Mouse (Mus musculus): Measurements from ENCODE around the gene Slc16a9. TPM values are rescaled to one million over a fixed set of nuclear protein-coding genes. Genes with fewer than 3 reads are reported as not detected.

The Slc16a9 gene
- polyA plus RNA-seq, 1 experiment: 3.7 TPM

DNA sequence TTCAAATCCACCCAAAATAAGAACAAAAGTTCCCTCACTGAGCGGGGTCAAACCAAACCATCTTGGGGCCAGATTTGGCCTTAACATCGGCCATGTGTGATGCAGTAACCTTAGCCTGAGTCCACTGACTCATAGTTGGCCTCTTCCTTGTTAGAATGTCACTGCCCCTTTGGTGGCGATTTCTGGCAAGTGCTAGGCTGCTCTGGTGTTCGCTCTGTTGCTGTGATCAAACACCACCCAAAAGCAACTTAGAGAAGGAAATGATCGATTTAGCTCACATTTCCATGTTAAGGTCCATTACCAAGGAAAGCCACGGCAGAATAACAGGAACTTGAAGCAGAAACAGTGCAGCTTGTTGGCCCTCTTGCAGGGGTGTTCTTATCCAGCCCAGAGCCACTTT lies 5.9 kb downstream of the Slc16a9 start:
- Histone ChIP-seq H3K27ac (ENCODE audit: insufficient read depth, low read length) (no peak overlapping the region), H3K4me3 (replicated peaks; ENCODE audit: insufficient read depth, low read depth, low read length) (no peak overlapping the region), H3K4me1 (ENCODE audit: control insufficient read depth, insufficient read depth, low read length) (peaks cover 2% of the 10 kb centered on the region; the same call in 1 of the 2 replicates), H3K27me3 (ENCODE audit: control insufficient read depth, insufficient read depth, low read length) (no peaks in the 10 kb centered on the region)
- no peak for TF ChIP-seq POLR2A (IDR thresholded peaks at IDR 0.05; ENCODE audit: borderline replicate concordance, insufficient read depth, low read length)
- no peak for TF ChIP-seq CTCF (IDR thresholded peaks at IDR 0.05; ENCODE audit: borderline replicate concordance, insufficient read depth, low read depth, low read length)
- WGBS: 88% methylated on average over 6 of the region's 6 CpGs
- DNase-seq: no peak

DNA sequence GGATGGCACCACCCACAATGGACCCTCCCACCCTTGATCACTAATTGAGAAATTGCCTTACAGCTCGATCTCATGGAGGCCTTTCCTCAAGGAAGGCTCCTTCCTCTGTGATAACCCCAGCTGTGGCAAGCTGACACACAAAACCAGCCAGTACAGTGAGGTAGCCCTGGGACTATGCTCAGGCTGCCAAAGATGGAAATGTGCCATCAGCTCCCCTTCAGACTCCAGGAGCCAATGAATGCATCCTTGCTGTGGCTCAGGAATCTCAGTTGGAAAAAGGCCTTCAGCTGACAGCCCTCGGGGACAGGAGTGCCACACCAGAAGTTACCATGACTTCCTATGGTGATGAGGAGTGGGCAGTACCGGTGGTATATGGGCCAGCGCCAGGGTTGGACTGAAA lies 9.8 kb downstream of the Slc16a9 start:
- Histone ChIP-seq H3K27ac (ENCODE audit: insufficient read depth, low read length) (no peak overlapping the region), H3K4me3 (replicated peaks; ENCODE audit: insufficient read depth, low read depth, low read length) (no peak overlapping the region), H3K27me3 (ENCODE audit: control insufficient read depth, insufficient read depth, low read length) (no peaks in the 10 kb centered on the region), H3K4me1 (ENCODE audit: control insufficient read depth, insufficient read depth, low read length) (peaks cover 2% of the 10 kb centered on the region; the same call in 1 of the 2 replicates)
- no peak for TF ChIP-seq CTCF (IDR thresholded peaks at IDR 0.05; ENCODE audit: borderline replicate concordance, insufficient read depth, low read depth, low read length)
- TF ChIP-seq POLR2A (IDR thresholded peaks at IDR 0.05; ENCODE audit: borderline replicate concordance, insufficient read depth, low read length): no peak
- DNase-seq: peak in 1 of 2 experiments; percentile 29
- WGBS: 23% methylated on average over 4 of the region's 4 CpGs

GRCm38 (mm10) chr10:70255601-70256210 lies 10.8 kb downstream of the Slc16a9 start:
- no peak overlapping the region for H3K4me3 ChIP-seq (replicated peaks; ENCODE audit: insufficient read depth, low read depth, low read length)
- TF ChIP-seq CTCF (IDR thresholded peaks at IDR 0.05; ENCODE audit: borderline replicate concordance, insufficient read depth, low read depth, low read length) (no peak), POLR2A (IDR thresholded peaks at IDR 0.05; ENCODE audit: borderline replicate concordance, insufficient read depth, low read length) (no peak)
- DNase-seq: no peak
- whole genome bisulfite sequencing: 90% methylated on average over 15 of the region's 15 CpGs
- no peaks in the 10 kb centered on the region for H3K27me3 ChIP-seq (ENCODE audit: control insufficient read depth, insufficient read depth, low read length)
- peaks cover 2% of the 10 kb centered on the region; the same call in 1 of the 2 replicates for H3K4me1 ChIP-seq (ENCODE audit: control insufficient read depth, insufficient read depth, low read length)
- H3K27ac ChIP-seq (ENCODE audit: insufficient read depth, low read length): no peak overlapping the region

- TF ChIP-seq POLR2A (IDR thresholded peaks at IDR 0.05; ENCODE audit: borderline replicate concordance, insufficient read depth, low read length) (no peak), CTCF (IDR thresholded peaks at IDR 0.05; ENCODE audit: borderline replicate concordance, insufficient read depth, low read depth, low read length) (no peak)
- H3K4me1 ChIP-seq (ENCODE audit: control insufficient read depth, insufficient read depth, low read length): peaks cover 2% of the 10 kb centered on the region; the same call in 1 of the 2 replicates
- H3K4me3 ChIP-seq (replicated peaks; ENCODE audit: insufficient read depth, low read depth, low read length): no peak overlapping the region
- no peak overlapping the region for H3K27ac ChIP-seq (ENCODE audit: insufficient read depth, low read length)
- no peak for DNase-seq
- WGBS: 92% methylated on average over 4 of the region's 4 CpGs
- no peaks in the 10 kb centered on the region for H3K27me3 ChIP-seq (ENCODE audit: control insufficient read depth, insufficient read depth, low read length)
Measured at GRCm38 (mm10) chr10:70257029-70257428, 12.1 kb downstream of the Slc16a9 start.

GRCm38 (mm10) chr10:70260904-70261303 lies 16.0 kb downstream of the Slc16a9 start:
- 72% methylated on average over 4 of the region's 4 CpGs for WGBS
- H3K4me3 ChIP-seq (replicated peaks; ENCODE audit: insufficient read depth, low read depth, low read length): no peak overlapping the region
- H3K4me1 ChIP-seq (ENCODE audit: control insufficient read depth, insufficient read depth, low read length): no peaks in the 10 kb centered on the region
- TF ChIP-seq CTCF (IDR thresholded peaks at IDR 0.05; ENCODE audit: borderline replicate concordance, insufficient read depth, low read depth, low read length) (no peak), POLR2A (IDR thresholded peaks at IDR 0.05; ENCODE audit: borderline replicate concordance, insufficient read depth, low read length) (no peak)
- DNase-seq: no peak
- H3K27me3 ChIP-seq (ENCODE audit: control insufficient read depth, insufficient read depth, low read length): no peaks in the 10 kb centered on the region
- no peak overlapping the region for H3K27ac ChIP-seq (ENCODE audit: insufficient read depth, low read length)

GRCm38 (mm10) chr10:70262051-70262450 lies 17.2 kb downstream of the Slc16a9 start:
- Histone ChIP-seq H3K4me3 (replicated peaks; ENCODE audit: insufficient read depth, low read depth, low read length) (no peak overlapping the region), H3K4me1 (ENCODE audit: control insufficient read depth, insufficient read depth, low read length) (no peaks in the 10 kb centered on the region), H3K27me3 (ENCODE audit: control insufficient read depth, insufficient read depth, low read length) (no peaks in the 10 kb centered on the region), H3K27ac (ENCODE audit: insufficient read depth, low read length) (no peak overlapping the region)
- TF ChIP-seq POLR2A (IDR thresholded peaks at IDR 0.05; ENCODE audit: borderline replicate concordance, insufficient read depth, low read length) (no peak), CTCF (IDR thresholded peaks at IDR 0.05; ENCODE audit: borderline replicate concordance, insufficient read depth, low read depth, low read length) (no peak)
- WGBS: 96% methylated on average over 3 of the region's 3 CpGs
- no peak for DNase-seq

DNA sequence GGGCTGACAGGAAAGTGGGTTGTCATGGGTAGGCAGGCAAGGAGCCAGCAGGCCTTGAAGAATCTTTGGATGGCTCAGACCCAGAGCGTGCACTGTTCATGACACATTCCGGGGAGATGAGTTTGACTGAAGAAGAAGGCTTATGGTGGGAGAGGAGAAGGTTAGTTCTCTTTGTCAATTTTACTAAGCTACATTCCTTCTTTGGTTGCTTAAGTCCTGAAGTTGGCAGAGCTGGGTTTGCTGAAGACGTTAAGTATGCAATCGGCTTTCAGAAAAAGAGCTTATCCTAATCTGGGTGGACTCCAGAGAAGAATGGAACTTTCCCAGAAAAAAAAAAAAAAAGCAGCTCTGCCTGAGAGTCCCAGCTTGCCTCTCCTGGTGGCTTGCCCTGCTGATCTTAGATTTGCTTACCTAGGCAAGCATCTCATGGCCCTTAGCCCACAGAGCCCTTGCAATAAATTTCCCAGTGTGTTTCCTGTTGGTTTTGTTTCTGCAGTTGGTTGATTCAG lies 18.8 kb downstream of the Slc16a9 start:
- no peak for DNase-seq
- Histone ChIP-seq H3K27me3 (ENCODE audit: control insufficient read depth, insufficient read depth, low read length) (no peaks in the 10 kb centered on the region), H3K4me1 (ENCODE audit: control insufficient read depth, insufficient read depth, low read length) (no peaks in the 10 kb centered on the region), H3K27ac (ENCODE audit: insufficient read depth, low read length) (no peak overlapping the region), H3K4me3 (replicated peaks; ENCODE audit: insufficient read depth, low read depth, low read length) (no peak overlapping the region)
- TF ChIP-seq POLR2A (IDR thresholded peaks at IDR 0.05; ENCODE audit: borderline replicate concordance, insufficient read depth, low read length) (no peak), CTCF (IDR thresholded peaks at IDR 0.05; ENCODE audit: borderline replicate concordance, insufficient read depth, low read depth, low read length) (no peak)
- 48% methylated on average over 4 of the region's 4 CpGs for WGBS

GRCm38 (mm10) chr10:70264337-70265036 lies 19.6 kb downstream of the Slc16a9 start:
- WGBS: 67% methylated on average over 9 of the region's 9 CpGs
- Histone ChIP-seq H3K4me1 (ENCODE audit: control insufficient read depth, insufficient read depth, low read length) (no peaks in the 10 kb centered on the region), H3K4me3 (replicated peaks; ENCODE audit: insufficient read depth, low read depth, low read length) (no peak overlapping the region), H3K27ac (ENCODE audit: insufficient read depth, low read length) (no peak overlapping the region), H3K27me3 (ENCODE audit: control insufficient read depth, insufficient read depth, low read length) (no peaks in the 10 kb centered on the region)
- DNase-seq: no peak
- no peak for TF ChIP-seq POLR2A (IDR thresholded peaks at IDR 0.05; ENCODE audit: borderline replicate concordance, insufficient read depth, low read length)
- no peak for TF ChIP-seq CTCF (IDR thresholded peaks at IDR 0.05; ENCODE audit: borderline replicate concordance, insufficient read depth, low read depth, low read length)
